Mouse (Mus musculus) E14TG2a.4 (cell line): ENCODE data around the gene Sertad2.

Source experiments
- H3K27me3 ChIP-seq: 2 replicates; pipeline ENCODE4 v1.6.1; 2014; ENCODE audit warnings: low read length, control low read depth; ENCODE audit not compliant: insufficient read depth
- H3K36me3 ChIP-seq: 2 replicates; pipeline ENCODE4 v1.6.1; 2014; ENCODE audit warnings: low read length, control low read depth; ENCODE audit not compliant: insufficient read depth
- H3K4me1 ChIP-seq: replicated peaks from 2 replicates; pipeline ENCODE4 v1.6.1; 2014; ENCODE audit warnings: low read depth, low read length, control low read depth
- H3K4me3 ChIP-seq: replicated peaks from 2 replicates; pipeline ENCODE4 v1.5.1; 2014; ENCODE audit warnings: mild to moderate bottlenecking, low read length
- H3K9me3 ChIP-seq: 2 replicates; pipeline ENCODE4 v1.6.1; 2014; ENCODE audit warnings: low read length, control low read depth
- CTCF ChIP-seq: conservative IDR thresholded peaks from 2 replicates; pipeline ENCODE4 v1.5.1; 2014; ENCODE audit warnings: low read length
- NANOG ChIP-seq: IDR thresholded peaks from 2 replicates; pipeline ENCODE4 v1.6.1; 2014; ENCODE audit warnings: borderline replicate concordance, low read length, mixed read lengths
- POU5F1 ChIP-seq: IDR thresholded peaks from 2 replicates; pipeline ENCODE4 v1.6.1; 2014; ENCODE audit warnings: low read length, borderline replicate concordance

Sertad2 gene

GRCm38 (mm10) chr11:20542739-20543452 is at the start of gene Sertad2:
Sertad2 (plus strand) TSS chr11:20543253.
- TF ChIP-seq CTCF (no peak), NANOG (no peak), POU5F1 (no peak)
- Histone ChIP-seq H3K4me1 (peaks cover 65% of the 10 kb centered on the region), H3K27me3 (no peaks in the 10 kb centered on the region), H3K36me3 (peaks cover 15% of the 10 kb centered on the region), H3K4me3 (peak within 1 kb of the TSS; percentile 99), H3K9me3 (no peaks in the 10 kb centered on the region)

- no peak overlapping the region for H3K4me3 ChIP-seq
- no peaks in the 10 kb centered on the region for H3K36me3 ChIP-seq
- no peaks in the 10 kb centered on the region for H3K9me3 ChIP-seq
- peaks cover under 1% of the 10 kb centered on the region; the same call in 1 of the 2 replicates for H3K4me1 ChIP-seq
- TF ChIP-seq NANOG (no peak), POU5F1 (no peak), CTCF (no peak)
- no peaks in the 10 kb centered on the region for H3K27me3 ChIP-seq
These were observed 49.0 kb upstream of the Sertad2 start for GRCm38 (mm10) chr11:20493922-20494626.

- H3K36me3 ChIP-seq = no peaks in the 10 kb centered on the region
- H3K9me3 ChIP-seq = peaks cover 29% of the 10 kb centered on the region
- no peaks in the 10 kb centered on the region for H3K27me3 ChIP-seq
- H3K4me1 ChIP-seq = peaks cover 17% of the 10 kb centered on the region
- no peak for TF ChIP-seq POU5F1
- no peak; the same call in 1 of the 2 replicates for TF ChIP-seq CTCF
- TF ChIP-seq NANOG = no peak
- no peak overlapping the region for H3K4me3 ChIP-seq
These were observed 42.5 kb upstream of the Sertad2 start for GRCm38 (mm10) chr11:20500516-20500915.

GRCm38 (mm10) chr11:20501160-20501955 is 41.7 kb upstream of the Sertad2 start:
- no peak overlapping the region for H3K4me3 ChIP-seq
- H3K36me3 ChIP-seq = no peaks in the 10 kb centered on the region

GRCm38 (mm10) chr11:20513574-20513973 is 29.5 kb upstream of the Sertad2 start:
- Histone ChIP-seq H3K27me3 (no peaks in the 10 kb centered on the region), H3K9me3 (peaks cover 62% of the 10 kb centered on the region), H3K36me3 (0 out of 2 replicates have a peak, but pooled peaks cover 4% of the 10 kb centered on the region), H3K4me1 (no peaks in the 10 kb centered on the region), H3K4me3 (0 out of 2 replicates have a peak overlapping the region, but pooled peaks have one; percentile 20)
- no peak for TF ChIP-seq POU5F1
- TF ChIP-seq CTCF = no peak
- TF ChIP-seq NANOG = no peak

More at GRCm38 (mm10) chr11:20501160-20501955, 41.7 kb upstream of the Sertad2 start:
- H3K9me3 ChIP-seq = peaks cover 37% of the 10 kb centered on the region
- peaks cover 17% of the 10 kb centered on the region for H3K4me1 ChIP-seq
- TF ChIP-seq POU5F1 (no peak), NANOG (peak; percentile 93), CTCF (no peak; the same call in 1 of the 2 replicates)
- no peaks in the 10 kb centered on the region for H3K27me3 ChIP-seq

- no peaks in the 10 kb centered on the region for H3K4me1 ChIP-seq
- peaks cover 57% of the 10 kb centered on the region for H3K9me3 ChIP-seq
- 0 out of 2 replicates have a peak overlapping the region, but pooled peaks have one; percentile 4 for H3K4me3 ChIP-seq
- no peaks in the 10 kb centered on the region for H3K27me3 ChIP-seq
- 0 out of 2 replicates have a peak, but pooled peaks cover 4% of the 10 kb centered on the region for H3K36me3 ChIP-seq
- no peak for TF ChIP-seq CTCF
- no peak for TF ChIP-seq POU5F1
- no peak for TF ChIP-seq NANOG
These were observed 28.3 kb upstream of the Sertad2 start for GRCm38 (mm10) chr11:20514757-20515156.

- H3K27me3 ChIP-seq = no peaks in the 10 kb centered on the region
- H3K4me3 ChIP-seq = no peak overlapping the region; the same call in 1 of the 2 replicates
- H3K9me3 ChIP-seq = peaks cover 38% of the 10 kb centered on the region
- TF ChIP-seq CTCF (no peak), NANOG (no peak), POU5F1 (no peak)
- peaks cover 11% of the 10 kb centered on the region; the same call in 1 of the 2 replicates for H3K36me3 ChIP-seq
- H3K4me1 ChIP-seq = no peaks in the 10 kb centered on the region
These were observed 21.7 kb upstream of the Sertad2 start for GRCm38 (mm10) chr11:20521321-20521720.

GRCm38 (mm10) chr11:20522750-20523149 is 20.3 kb upstream of the Sertad2 start:
- H3K36me3 ChIP-seq = peaks cover 11% of the 10 kb centered on the region; the same call in 1 of the 2 replicates
- no peak overlapping the region for H3K4me3 ChIP-seq
- H3K9me3 ChIP-seq = peaks cover 38% of the 10 kb centered on the region
- no peaks in the 10 kb centered on the region for H3K4me1 ChIP-seq
- no peaks in the 10 kb centered on the region for H3K27me3 ChIP-seq
- TF ChIP-seq CTCF (no peak), NANOG (no peak), POU5F1 (no peak)
